9 mouse cellular contexts compared by ENCODE assay signal in genomic region chr2:58282259-58282910, GRCm38 (mm10).
DNase-seq lines count a peak whose midpoint lies in the region; ATAC-seq lines count a peak whose summit lies in the region.
"Had no signal": no experiment of that assay in that cellular context is flagged by ENCODE, and none has a peak within 500 bp of the region (broad histone marks: within the 10 kb centered on the region; RNA-seq: fewer than 3 reads in every experiment).

No protein-coding gene starts in this region.

- H3K4me2 ChIP-seq in neural tube, embryonic 15.5 days, result no peak overlapping the region
- no peak overlapping the region for H3K4me2 ChIP-seq in hindbrain, embryonic 13.5 days
- H3K4me2 ChIP-seq: embryonic facial prominence, embryonic 12.5 days had no signal

- H3K36me3 ChIP-seq in neural tube, embryonic 15.5 days, result no peaks in the 10 kb centered on the region
- no peaks in the 10 kb centered on the region for H3K36me3 ChIP-seq in forebrain, embryonic 10.5 days (replicated peaks)
- H3K36me3 ChIP-seq in hindbrain, embryonic 13.5 days, result no peaks in the 10 kb centered on the region
- H3K36me3 ChIP-seq: embryonic facial prominence, embryonic 12.5 days had no signal

- no peak overlapping the region for H3K4me3 ChIP-seq in neural tube, embryonic 15.5 days (replicated peaks)
- H3K4me3 ChIP-seq in forebrain, embryonic 10.5 days, result no peak overlapping the region
- no peak overlapping the region for H3K4me3 ChIP-seq in hindbrain, embryonic 13.5 days
- H3K4me3 ChIP-seq: embryonic facial prominence, embryonic 12.5 days had no signal

- WGBS in neural tube, embryonic 15.5 days, result 57% methylated on average over 8 of the region's 8 CpGs
- WGBS in forebrain, embryonic 10.5 days, result 61% methylated on average over 8 of the region's 8 CpGs
- WGBS in hindbrain, embryonic 13.5 days, result 53% methylated on average over 8 of the region's 8 CpGs

- H3K27me3 ChIP-seq in neural tube, embryonic 15.5 days (replicated peaks), result no peaks in the 10 kb centered on the region
- H3K27me3 ChIP-seq in forebrain, embryonic 10.5 days (ENCODE audit: poor library complexity, severe bottlenecking), result no peaks in the 10 kb centered on the region; the same call in 1 of the 2 replicates
- no peaks in the 10 kb centered on the region for H3K27me3 ChIP-seq in hindbrain, embryonic 13.5 days
- H3K27me3 ChIP-seq: embryonic facial prominence, embryonic 12.5 days had no signal

- intact Hi-C loops in left cerebral cortex, postnatal 4 days (cut with DNase I), result no loop called here

- H3K9me3 ChIP-seq in neural tube, embryonic 15.5 days (replicated peaks), result no peaks in the 10 kb centered on the region
- H3K9me3 ChIP-seq in forebrain, embryonic 10.5 days, result no peaks in the 10 kb centered on the region
- H3K9me3 ChIP-seq in hindbrain, embryonic 13.5 days, result no peaks in the 10 kb centered on the region
- H3K9me3 ChIP-seq: embryonic facial prominence, embryonic 12.5 days had no signal

- H3K27ac ChIP-seq in neural tube, embryonic 15.5 days (replicated peaks), result no peak overlapping the region
- no peak overlapping the region for H3K27ac ChIP-seq in forebrain, embryonic 10.5 days
- H3K27ac ChIP-seq in hindbrain, embryonic 13.5 days, result no peak overlapping the region
- H3K27ac ChIP-seq: embryonic facial prominence, embryonic 12.5 days had no signal

- no peak overlapping the region for H3K9ac ChIP-seq in neural tube, embryonic 15.5 days (replicated peaks)
- H3K9ac ChIP-seq in hindbrain, embryonic 13.5 days, result no peak overlapping the region
- H3K9ac ChIP-seq: embryonic facial prominence, embryonic 12.5 days had no signal

- no peak for ATAC-seq in neural tube, embryonic 15.5 days (ENCODE audit: low FRiP score)
- ATAC-seq in hindbrain, embryonic 13.5 days (ENCODE audit: low FRiP score), result peak; percentile 63; the same call in 1 of the 2 replicates
- peak; percentile 94 for ATAC-seq in monocyte, adult 5-6 weeks (replicated peaks; ENCODE audit: insufficient number of reproducible peaks, low FRiP score, low TSS enrichment, poor library complexity, severe bottlenecking)

- peak; percentile 61 for DNase-seq in neural tube, embryonic 10.5 days (ENCODE audit: extremely low spot score, low spot score)
- peak; percentile 71 for DNase-seq in brain, adult 2 months (ENCODE audit: low read depth, low spot score)
- peak; percentile 62 for DNase-seq in forebrain, embryonic 10.5 days (ENCODE audit: extremely low spot score, low spot score)
- DNase-seq in left cerebral cortex, postnatal 4 days, result peak; percentile 32
- peak; percentile 18 for DNase-seq in testis, postnatal 14 days (ENCODE audit: low spot score)

- no peaks in the 10 kb centered on the region for H3K4me1 ChIP-seq in neural tube, embryonic 15.5 days
- no peaks in the 10 kb centered on the region for H3K4me1 ChIP-seq in forebrain, embryonic 10.5 days
- no peaks in the 10 kb centered on the region for H3K4me1 ChIP-seq in hindbrain, embryonic 13.5 days (replicated peaks)
- H3K4me1 ChIP-seq: embryonic facial prominence, embryonic 12.5 days had no signal

Comparison
In these comparisons a context has a peak if more than half of its experiments do, and no peak if none do; other contexts are left out.
1. DNase-seq: peak in every context shown above with its lines; median percentile 71 in brain, adult 2 months; 62 in forebrain, embryonic 10.5 days; 61 in neural tube, embryonic 10.5 days; 32 in left cerebral cortex, postnatal 4 days; 18 in testis, postnatal 14 days.